Mouse (Mus musculus): ENCODE measurements around the gene Pde10a. TPM values are rescaled to one million over a fixed set of nuclear protein-coding genes. Genes with fewer than 3 reads are reported as not detected.
A peak's percentile ranks its signal among the peaks of the same experiment; 100 is the strongest.

The Pde10a gene
- polyA plus RNA-seq, 1 experiment, result 26.2 TPM

- H3K4me1 ChIP-seq (ENCODE audit: control insufficient read depth, insufficient read depth, low read length), result peaks cover 7% of the 10 kb centered on the region
- H3K27ac ChIP-seq (ENCODE audit: control insufficient read depth, insufficient read depth, low read depth, low read length), result no peak overlapping the region
- no peaks in the 10 kb centered on the region for H3K36me3 ChIP-seq (ENCODE audit: control insufficient read depth, insufficient read depth, low read length)
- TF ChIP-seq CTCF (IDR thresholded peaks at IDR 0.05; ENCODE audit: control insufficient read depth, insufficient read depth, insufficient replicate concordance, low read depth, low read length) (no peak), POLR2A (IDR thresholded peaks at IDR 0.05; ENCODE audit: control insufficient read depth, low read depth, low read length) (no peak)
- H3K4me3 ChIP-seq (ENCODE audit: control insufficient read depth, low read depth, low read length), result no peak overlapping the region; the same call in 1 of the 2 replicates
- H3K27me3 ChIP-seq (ENCODE audit: control insufficient read depth, insufficient read depth, low read length), result no peaks in the 10 kb centered on the region
Observed at GRCm38 (mm10) chr17:8524387-8525165, 596 bp upstream of the Pde10a start.

GRCm38 (mm10) chr17:8525971-8526740 lies 984 bp downstream of the Pde10a start:
- no peak overlapping the region for H3K4me3 ChIP-seq (ENCODE audit: control insufficient read depth, low read depth, low read length)
- no peak for TF ChIP-seq POLR2A (IDR thresholded peaks at IDR 0.05; ENCODE audit: control insufficient read depth, low read depth, low read length)
- no peak for TF ChIP-seq CTCF (IDR thresholded peaks at IDR 0.05; ENCODE audit: control insufficient read depth, insufficient read depth, insufficient replicate concordance, low read depth, low read length)
- H3K4me1 ChIP-seq (ENCODE audit: control insufficient read depth, insufficient read depth, low read length), result peaks cover 7% of the 10 kb centered on the region
- H3K27me3 ChIP-seq (ENCODE audit: control insufficient read depth, insufficient read depth, low read length), result no peaks in the 10 kb centered on the region
- H3K27ac ChIP-seq (ENCODE audit: control insufficient read depth, insufficient read depth, low read depth, low read length), result no peak overlapping the region
- no peaks in the 10 kb centered on the region for H3K36me3 ChIP-seq (ENCODE audit: control insufficient read depth, insufficient read depth, low read length)

GRCm38 (mm10) chr17:8526815-8527261 lies 1.7 kb downstream of the Pde10a start:
- Histone ChIP-seq H3K36me3 (ENCODE audit: control insufficient read depth, insufficient read depth, low read length) (no peaks in the 10 kb centered on the region), H3K27me3 (ENCODE audit: control insufficient read depth, insufficient read depth, low read length) (no peaks in the 10 kb centered on the region), H3K27ac (ENCODE audit: control insufficient read depth, insufficient read depth, low read depth, low read length) (no peak overlapping the region), H3K4me1 (ENCODE audit: control insufficient read depth, insufficient read depth, low read length) (peaks cover 7% of the 10 kb centered on the region), H3K4me3 (ENCODE audit: control insufficient read depth, low read depth, low read length) (no peak overlapping the region)
- TF ChIP-seq POLR2A (IDR thresholded peaks at IDR 0.05; ENCODE audit: control insufficient read depth, low read depth, low read length) (no peak), CTCF (IDR thresholded peaks at IDR 0.05; ENCODE audit: control insufficient read depth, insufficient read depth, insufficient replicate concordance, low read depth, low read length) (no peak)

GRCm38 (mm10) chr17:8528641-8529040 lies 3.5 kb downstream of the Pde10a start:
- H3K27me3 ChIP-seq (ENCODE audit: control insufficient read depth, insufficient read depth, low read length), result no peaks in the 10 kb centered on the region
- H3K27ac ChIP-seq (ENCODE audit: control insufficient read depth, insufficient read depth, low read depth, low read length), result no peak overlapping the region
- TF ChIP-seq POLR2A (IDR thresholded peaks at IDR 0.05; ENCODE audit: control insufficient read depth, low read depth, low read length), result no peak
- no peak for TF ChIP-seq CTCF (IDR thresholded peaks at IDR 0.05; ENCODE audit: control insufficient read depth, insufficient read depth, insufficient replicate concordance, low read depth, low read length)
- H3K4me3 ChIP-seq (ENCODE audit: control insufficient read depth, low read depth, low read length), result no peak overlapping the region
- H3K4me1 ChIP-seq (ENCODE audit: control insufficient read depth, insufficient read depth, low read length), result peaks cover 7% of the 10 kb centered on the region
- H3K36me3 ChIP-seq (ENCODE audit: control insufficient read depth, insufficient read depth, low read length), result no peaks in the 10 kb centered on the region

GRCm38 (mm10) chr17:8532609-8533008 lies 7.4 kb downstream of the Pde10a start:
- H3K36me3 ChIP-seq (ENCODE audit: control insufficient read depth, insufficient read depth, low read length), result no peaks in the 10 kb centered on the region
- H3K27ac ChIP-seq (ENCODE audit: control insufficient read depth, insufficient read depth, low read depth, low read length), result no peak overlapping the region
- no peak overlapping the region for H3K4me3 ChIP-seq (ENCODE audit: control insufficient read depth, low read depth, low read length)
- no peak for TF ChIP-seq POLR2A (IDR thresholded peaks at IDR 0.05; ENCODE audit: control insufficient read depth, low read depth, low read length)
- TF ChIP-seq CTCF (IDR thresholded peaks at IDR 0.05; ENCODE audit: control insufficient read depth, insufficient read depth, insufficient replicate concordance, low read depth, low read length), result no peak
- no peaks in the 10 kb centered on the region for H3K4me1 ChIP-seq (ENCODE audit: control insufficient read depth, insufficient read depth, low read length)
- H3K27me3 ChIP-seq (ENCODE audit: control insufficient read depth, insufficient read depth, low read length), result no peaks in the 10 kb centered on the region

GRCm38 (mm10) chr17:8533828-8534227 lies 8.7 kb downstream of the Pde10a start:
- H3K4me3 ChIP-seq (ENCODE audit: control insufficient read depth, low read depth, low read length), result no peak overlapping the region
- no peaks in the 10 kb centered on the region for H3K36me3 ChIP-seq (ENCODE audit: control insufficient read depth, insufficient read depth, low read length)
- no peaks in the 10 kb centered on the region for H3K4me1 ChIP-seq (ENCODE audit: control insufficient read depth, insufficient read depth, low read length)
- H3K27me3 ChIP-seq (ENCODE audit: control insufficient read depth, insufficient read depth, low read length), result no peaks in the 10 kb centered on the region
- no peak overlapping the region for H3K27ac ChIP-seq (ENCODE audit: control insufficient read depth, insufficient read depth, low read depth, low read length)
- no peak for TF ChIP-seq POLR2A (IDR thresholded peaks at IDR 0.05; ENCODE audit: control insufficient read depth, low read depth, low read length)
- TF ChIP-seq CTCF (IDR thresholded peaks at IDR 0.05; ENCODE audit: control insufficient read depth, insufficient read depth, insufficient replicate concordance, low read depth, low read length), result peak; percentile 71; the same call in 1 of the 2 replicates

GRCm38 (mm10) chr17:8536522-8536921 lies 11.3 kb downstream of the Pde10a start:
- no peaks in the 10 kb centered on the region for H3K36me3 ChIP-seq (ENCODE audit: control insufficient read depth, insufficient read depth, low read length)
- no peak overlapping the region for H3K4me3 ChIP-seq (ENCODE audit: control insufficient read depth, low read depth, low read length)
- H3K27me3 ChIP-seq (ENCODE audit: control insufficient read depth, insufficient read depth, low read length), result no peaks in the 10 kb centered on the region
- no peak overlapping the region for H3K27ac ChIP-seq (ENCODE audit: control insufficient read depth, insufficient read depth, low read depth, low read length)
- TF ChIP-seq CTCF (IDR thresholded peaks at IDR 0.05; ENCODE audit: control insufficient read depth, insufficient read depth, insufficient replicate concordance, low read depth, low read length), result no peak
- TF ChIP-seq POLR2A (IDR thresholded peaks at IDR 0.05; ENCODE audit: control insufficient read depth, low read depth, low read length), result no peak
- H3K4me1 ChIP-seq (ENCODE audit: control insufficient read depth, insufficient read depth, low read length), result no peaks in the 10 kb centered on the region
